Mouse (Mus musculus): ENCODE measurements around the gene Nr1h2. TPM values are rescaled to one million over a fixed set of nuclear protein-coding genes. Genes with fewer than 3 reads are reported as not detected.
A peak's percentile ranks its signal among the peaks of the same experiment; 100 is the strongest.

Gene Nr1h2
- polyA plus RNA-seq, 1 experiment from 2014 or later, result 82.2 TPM

DNA sequence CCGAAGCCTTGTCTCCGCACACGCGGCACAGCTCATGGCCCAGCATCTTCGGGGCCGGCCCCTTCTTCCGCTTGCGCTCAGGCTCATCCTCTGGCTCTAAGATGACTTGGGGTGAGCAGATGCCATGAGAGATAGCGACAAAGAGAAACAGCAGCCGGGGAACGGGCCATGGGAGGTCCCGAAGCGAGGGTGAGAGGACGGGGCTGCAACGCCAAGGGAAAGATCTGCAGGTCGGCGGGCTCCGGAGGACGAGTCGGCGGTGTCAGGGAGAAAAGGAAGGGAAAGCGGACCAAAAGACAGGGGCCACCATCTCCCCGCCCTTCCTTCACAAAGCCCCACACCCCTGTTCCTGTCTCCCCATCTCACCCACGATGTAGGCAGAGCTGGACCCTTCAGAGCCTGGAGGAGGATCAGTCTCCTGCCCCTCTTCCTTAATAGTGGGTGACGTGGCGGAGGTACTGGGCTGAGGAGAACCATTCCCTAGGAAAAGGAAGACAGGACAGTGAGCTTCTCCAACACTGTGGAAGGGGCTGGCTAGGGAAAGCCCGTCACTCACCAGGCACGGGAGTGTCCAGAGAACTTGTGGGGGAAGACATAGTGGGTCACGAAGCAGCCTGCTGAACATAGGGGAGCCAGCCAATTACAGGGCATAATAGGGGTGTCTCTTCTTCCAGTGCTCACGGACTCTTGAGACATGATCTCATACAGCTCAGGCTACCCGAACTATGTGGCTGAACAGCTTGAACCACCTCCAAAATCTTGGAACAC is 1.4 kb downstream of the Nr1h2 start:
- Histone ChIP-seq H3K9me3 (replicated peaks) (no peaks in the 10 kb centered on the region), H3K27me3 (ENCODE audit: low read depth, poor library complexity, severe bottlenecking) (no peaks in the 10 kb centered on the region), H3K4me3 (peak overlapping the region; percentile 89), H3K36me3 (peaks cover 33% of the 10 kb centered on the region), H3K4me1 (peaks cover 24% of the 10 kb centered on the region), H3K27ac (no peak overlapping the region)
- WGBS, result 84% methylated on average over 31 of the region's 31 CpGs
- no peak for DNase-seq (ENCODE audit: low spot score)

GRCm38 (mm10) chr7:44551731-44552130 is 2.0 kb downstream of the Nr1h2 start:
- 78% methylated on average over 22 of the region's 22 CpGs for WGBS
- 0 out of 2 replicates have a peak overlapping the region, but pooled peaks have one; percentile 17 for H3K4me3 ChIP-seq
- DNase-seq (ENCODE audit: low spot score), result no peak

DNA sequence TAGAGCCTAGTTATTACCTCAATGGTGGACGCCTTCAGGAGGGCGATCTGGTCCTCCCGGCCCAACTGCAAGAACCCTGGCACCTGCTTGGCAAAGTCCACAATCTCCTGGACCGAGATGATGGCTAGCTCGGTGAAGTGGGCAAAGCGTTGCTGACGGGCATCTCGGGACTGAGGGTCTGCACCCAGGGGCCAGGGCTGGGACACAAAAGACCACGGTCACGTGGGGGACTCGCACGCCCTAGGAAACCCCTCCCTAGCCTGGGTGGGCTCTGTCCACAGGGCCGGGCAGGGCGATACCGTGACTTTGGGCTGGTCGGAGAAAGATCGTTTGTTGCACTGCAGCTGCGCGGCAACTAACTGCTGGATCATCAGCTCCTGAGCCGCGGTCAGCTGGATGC is 2.5 kb downstream of the Nr1h2 start:
- DNase-seq (ENCODE audit: low spot score), result no peak
- WGBS, result 95% methylated on average over 21 of the region's 21 CpGs
- peaks cover 29% of the 10 kb centered on the region for H3K4me1 ChIP-seq
- 0 out of 2 replicates have a peak overlapping the region, but pooled peaks have one; percentile 17 for H3K4me3 ChIP-seq
- no peak overlapping the region for H3K27ac ChIP-seq
- peaks cover 41% of the 10 kb centered on the region for H3K36me3 ChIP-seq
- H3K27me3 ChIP-seq (ENCODE audit: low read depth, poor library complexity, severe bottlenecking), result no peaks in the 10 kb centered on the region
- no peaks in the 10 kb centered on the region for H3K9me3 ChIP-seq (replicated peaks)

More at GRCm38 (mm10) chr7:44551731-44552130, 2.0 kb downstream of the Nr1h2 start:
- Histone ChIP-seq H3K4me1 (peaks cover 29% of the 10 kb centered on the region), H3K9me3 (replicated peaks) (no peaks in the 10 kb centered on the region), H3K27me3 (ENCODE audit: low read depth, poor library complexity, severe bottlenecking) (no peaks in the 10 kb centered on the region), H3K36me3 (peaks cover 36% of the 10 kb centered on the region), H3K27ac (no peak overlapping the region)

- Histone ChIP-seq H3K9me3 (replicated peaks) (no peaks in the 10 kb centered on the region), H3K27ac (no peak overlapping the region), H3K4me1 (peaks cover 29% of the 10 kb centered on the region), H3K36me3 (peaks cover 49% of the 10 kb centered on the region), H3K27me3 (ENCODE audit: low read depth, poor library complexity, severe bottlenecking) (no peaks in the 10 kb centered on the region), H3K4me3 (no peak overlapping the region)
- 95% methylated on average over 12 of the region's 12 CpGs for WGBS
- DNase-seq (ENCODE audit: low spot score), result no peak
These were observed 3.4 kb downstream of the Nr1h2 start for GRCm38 (mm10) chr7:44550409-44550678.

- H3K36me3 ChIP-seq, result peaks cover 54% of the 10 kb centered on the region
- no peaks in the 10 kb centered on the region for H3K9me3 ChIP-seq (replicated peaks)
- WGBS, result 96% methylated on average over 23 of the region's 23 CpGs
- no peak overlapping the region for H3K27ac ChIP-seq
- H3K4me3 ChIP-seq, result no peak overlapping the region
- DNase-seq (ENCODE audit: low spot score), result peak; percentile 29
- H3K27me3 ChIP-seq (ENCODE audit: low read depth, poor library complexity, severe bottlenecking), result no peaks in the 10 kb centered on the region
- H3K4me1 ChIP-seq, result peaks cover 29% of the 10 kb centered on the region
These were observed 3.9 kb downstream of the Nr1h2 start for GRCm38 (mm10) chr7:44549621-44550408.

DNA sequence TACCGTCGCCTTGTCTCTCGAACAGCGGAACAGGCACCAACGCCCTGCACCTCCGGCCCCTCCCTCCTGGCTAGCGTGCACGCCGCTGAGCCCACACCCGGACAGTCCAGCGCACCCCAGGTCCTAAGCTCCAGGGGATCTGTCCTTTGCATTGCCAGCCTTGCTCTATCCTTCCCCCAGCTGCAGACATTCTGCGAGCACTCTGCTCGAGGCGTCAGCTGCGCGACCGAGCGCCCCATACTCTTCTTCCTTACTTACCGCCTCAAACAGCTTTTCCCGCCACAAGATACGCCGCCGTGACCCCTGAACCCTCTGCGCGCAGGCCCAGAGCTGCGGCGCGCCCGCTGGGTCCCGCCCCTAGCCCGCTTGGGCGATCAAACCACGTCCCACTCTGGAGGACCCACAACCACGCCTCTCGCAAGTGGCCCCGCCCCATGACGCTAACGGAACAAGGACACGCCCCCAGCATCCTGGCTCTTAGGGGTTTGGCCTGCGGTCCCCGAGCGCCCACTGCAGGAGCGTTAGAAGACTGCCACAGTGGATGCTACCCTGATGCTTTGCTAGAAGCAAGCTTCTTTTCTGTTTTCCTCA is 5.2 kb downstream of the Nr1h2 start, which contains the start of gene Pold1:
TSS of gene Pold1 (minus strand) at position 353 of the 591 bp plus-strand sequence.
- Histone ChIP-seq H3K27me3 (ENCODE audit: low read depth, poor library complexity, severe bottlenecking) (no peaks in the 10 kb centered on the region), H3K4me1 (peaks cover 26% of the 10 kb centered on the region), H3K36me3 (peaks cover 63% of the 10 kb centered on the region), H3K9me3 (replicated peaks) (no peaks in the 10 kb centered on the region), H3K4me3 (peak within 1 kb of the TSS; percentile 71), H3K27ac (peak within 1 kb of the TSS; percentile 88)
- WGBS, result under 1% methylated on average over 43 of the region's 43 CpGs
- peak; percentile 100 for DNase-seq (ENCODE audit: low spot score)

GRCm38 (mm10) chr7:44547725-44548124 is 6.0 kb downstream of the Nr1h2 start:
- 22% methylated on average over 5 of the region's 5 CpGs for WGBS
- DNase-seq (ENCODE audit: low spot score), result no peak
- Histone ChIP-seq H3K4me3 (peak overlapping the region; percentile 71), H3K27ac (peak overlapping the region; percentile 88), H3K27me3 (ENCODE audit: low read depth, poor library complexity, severe bottlenecking) (no peaks in the 10 kb centered on the region), H3K9me3 (replicated peaks) (no peaks in the 10 kb centered on the region), H3K36me3 (peaks cover 72% of the 10 kb centered on the region), H3K4me1 (peaks cover 18% of the 10 kb centered on the region)

DNA sequence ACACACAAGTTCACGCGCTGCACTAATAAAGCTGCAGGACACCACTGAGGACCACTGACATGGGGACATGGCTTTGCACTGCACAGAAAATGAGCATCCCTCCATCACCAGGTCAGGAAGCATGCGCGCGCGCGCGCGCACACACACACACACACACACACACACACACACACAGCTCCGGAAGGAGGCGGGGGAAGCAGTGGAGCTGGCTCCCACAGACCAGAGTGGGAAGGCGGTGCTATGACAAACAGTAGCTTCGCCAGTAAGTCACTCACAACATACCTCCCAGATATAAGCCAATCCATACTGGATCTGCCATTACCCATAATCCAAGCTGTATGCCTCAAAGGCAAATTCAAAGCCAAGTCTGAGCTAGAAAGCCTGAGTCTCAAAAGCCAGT is 6.7 kb downstream of the Nr1h2 start:
- WGBS, result 97% methylated on average over 13 of the region's 13 CpGs
- Histone ChIP-seq H3K4me3 (peak overlapping the region; percentile 71), H3K36me3 (peaks cover 73% of the 10 kb centered on the region), H3K9me3 (replicated peaks) (no peaks in the 10 kb centered on the region), H3K27ac (no peak overlapping the region), H3K4me1 (peaks cover 14% of the 10 kb centered on the region), H3K27me3 (ENCODE audit: low read depth, poor library complexity, severe bottlenecking) (no peaks in the 10 kb centered on the region)
- no peak for DNase-seq (ENCODE audit: low spot score)

DNA sequence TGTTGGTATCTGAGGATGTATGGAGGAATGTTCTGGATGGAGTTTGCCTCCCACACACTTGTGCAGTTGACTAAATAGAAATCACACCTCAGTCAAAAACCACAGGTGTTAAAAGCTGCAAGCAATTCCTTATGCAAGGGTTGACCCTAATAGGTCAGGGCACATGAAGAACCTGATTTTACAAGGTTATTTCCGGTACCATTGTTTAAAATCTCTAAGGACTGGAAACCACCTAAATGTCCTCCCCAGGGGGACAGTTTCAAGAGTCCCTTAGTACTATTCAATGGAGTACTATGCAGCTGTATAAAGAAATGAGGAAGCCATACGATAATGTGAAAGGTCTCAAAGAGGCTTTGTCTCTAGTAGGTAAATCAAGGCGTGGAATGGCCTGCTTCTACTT is 7.5 kb downstream of the Nr1h2 start:
- Histone ChIP-seq H3K4me1 (peaks cover 14% of the 10 kb centered on the region), H3K9me3 (replicated peaks) (no peaks in the 10 kb centered on the region), H3K27me3 (ENCODE audit: low read depth, poor library complexity, severe bottlenecking) (no peaks in the 10 kb centered on the region), H3K4me3 (no peak overlapping the region), H3K36me3 (peaks cover 73% of the 10 kb centered on the region), H3K27ac (no peak overlapping the region)
- 95% methylated on average over 3 of the region's 3 CpGs for WGBS
- DNase-seq (ENCODE audit: low spot score), result no peak

DNA sequence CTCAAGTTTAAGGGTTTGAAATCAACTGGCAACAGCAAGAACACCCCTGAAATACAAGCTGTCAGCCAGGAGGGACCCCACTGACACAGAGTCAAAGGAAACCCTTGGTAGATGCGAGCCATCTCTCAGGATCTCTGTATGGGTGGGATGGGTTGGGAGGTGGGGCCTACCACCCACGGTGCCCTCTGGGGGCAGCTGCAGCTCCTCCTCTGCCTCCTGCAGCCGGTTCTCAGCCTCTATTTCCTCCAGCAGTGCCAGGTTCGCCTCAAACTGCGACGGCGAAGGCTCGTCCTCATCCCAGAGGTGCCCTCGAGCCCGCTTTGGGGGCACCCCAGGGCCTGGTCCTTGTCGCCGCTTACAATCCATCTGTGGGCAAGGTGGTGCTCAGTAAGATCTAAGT is 10.7 kb downstream of the Nr1h2 start:
- 79% methylated on average over 12 of the region's 12 CpGs for WGBS
- H3K36me3 ChIP-seq, result peaks cover 86% of the 10 kb centered on the region
- no peaks in the 10 kb centered on the region for H3K27me3 ChIP-seq (ENCODE audit: low read depth, poor library complexity, severe bottlenecking)
- no peak overlapping the region for H3K27ac ChIP-seq
- H3K9me3 ChIP-seq (replicated peaks), result no peaks in the 10 kb centered on the region
- DNase-seq (ENCODE audit: low spot score), result no peak
- peaks cover 13% of the 10 kb centered on the region for H3K4me1 ChIP-seq
- H3K4me3 ChIP-seq, result no peak overlapping the region

DNA sequence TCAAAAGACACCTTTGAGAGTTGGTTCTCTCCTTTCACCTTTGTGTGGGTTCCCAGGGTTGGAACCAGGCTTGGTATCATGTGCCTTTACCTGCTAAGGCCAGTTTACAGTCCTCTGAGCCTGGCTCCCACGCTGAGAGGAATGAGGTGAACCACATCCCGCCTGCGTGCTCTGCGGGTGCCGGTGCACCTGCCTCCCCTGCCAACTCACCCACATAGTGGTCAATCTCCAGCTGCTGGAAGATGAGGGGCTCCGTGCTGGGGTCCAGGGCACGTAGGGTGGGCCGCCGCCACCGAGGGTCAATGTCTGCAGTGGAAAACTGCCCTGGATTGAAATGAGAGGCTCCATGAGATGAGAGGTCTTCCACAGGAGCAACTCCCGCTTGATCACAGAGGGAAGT is 11.2 kb downstream of the Nr1h2 start:
- no peak for DNase-seq (ENCODE audit: low spot score)
- peaks cover 91% of the 10 kb centered on the region for H3K36me3 ChIP-seq
- H3K4me1 ChIP-seq, result peaks cover 8% of the 10 kb centered on the region
- no peak overlapping the region for H3K4me3 ChIP-seq
- H3K27ac ChIP-seq, result no peak overlapping the region
- H3K9me3 ChIP-seq (replicated peaks), result no peaks in the 10 kb centered on the region
- no peaks in the 10 kb centered on the region for H3K27me3 ChIP-seq (ENCODE audit: low read depth, poor library complexity, severe bottlenecking)
- WGBS, result 96% methylated on average over 11 of the region's 11 CpGs

DNA sequence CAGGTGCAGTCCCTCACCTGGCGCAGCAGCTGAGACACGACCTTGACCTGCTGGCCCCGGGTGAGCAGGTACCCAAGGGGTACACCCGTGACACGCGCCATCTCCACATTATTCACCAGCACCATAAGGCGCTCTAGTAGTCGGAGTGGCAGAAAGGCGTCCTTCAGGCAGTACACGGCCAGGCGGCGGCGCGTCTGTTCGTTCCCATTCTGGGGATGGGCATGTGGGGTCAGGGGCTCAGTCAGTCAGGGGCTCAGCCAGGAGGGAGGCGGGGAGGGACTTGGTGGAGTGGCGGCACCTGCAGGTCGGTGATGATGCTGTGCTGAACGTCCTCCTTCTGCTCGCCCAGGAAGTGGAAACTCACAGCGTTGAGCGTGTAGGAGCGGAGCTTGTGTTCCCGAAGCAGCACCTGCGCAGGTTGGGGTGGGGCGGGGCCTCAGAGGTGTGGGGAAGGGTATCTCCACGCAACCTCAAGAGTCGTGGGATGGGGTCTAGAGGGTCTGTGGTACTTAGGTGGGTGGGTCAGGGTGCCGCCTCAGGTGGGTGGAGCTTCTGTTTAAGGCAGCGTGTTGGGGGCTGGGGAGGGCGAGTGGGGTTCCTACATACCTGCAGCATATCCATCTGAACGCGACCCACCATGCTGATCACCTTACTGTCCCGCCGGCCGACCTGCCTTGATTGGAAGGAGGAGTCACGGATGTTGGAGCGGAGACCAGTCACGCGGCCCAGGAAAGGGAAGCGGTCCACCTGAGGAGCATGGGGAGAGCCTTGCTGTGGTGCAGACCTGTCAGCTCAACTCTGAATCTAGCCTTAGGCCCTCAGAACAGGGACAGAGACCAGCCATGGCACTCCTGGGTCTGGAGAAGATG is 14.8 kb downstream of the Nr1h2 start:
- H3K9me3 ChIP-seq (replicated peaks), result no peaks in the 10 kb centered on the region
- H3K4me3 ChIP-seq, result no peak overlapping the region; the same call in 1 of the 2 replicates
- H3K27me3 ChIP-seq (ENCODE audit: low read depth, poor library complexity, severe bottlenecking), result no peaks in the 10 kb centered on the region
- H3K4me1 ChIP-seq, result 0 out of 2 replicates have a peak, but pooled peaks cover 3% of the 10 kb centered on the region
- DNase-seq (ENCODE audit: low spot score), result no peak
- WGBS, result 91% methylated on average over 41 of the region's 41 CpGs
- H3K27ac ChIP-seq, result no peak overlapping the region
- peaks cover 100% of the 10 kb centered on the region for H3K36me3 ChIP-seq
